11 mouse cellular contexts compared by ENCODE assay signal in genomic region chr5:31092231-31092975, GRCm38 (mm10). TPM values are rescaled to one million over a fixed set of nuclear protein-coding genes. Genes with fewer than 3 reads are reported as not detected.
DNase-seq lines count a peak whose midpoint lies in the region; ATAC-seq and TF ChIP-seq lines count a peak whose summit lies in the region.
"Had no signal": no experiment of that assay in that cellular context is flagged by ENCODE, and none has a peak within 500 bp of the region (broad histone marks: within the 10 kb centered on the region; RNA-seq: fewer than 3 reads in every experiment).

No protein-coding gene starts in this region.

- H3K9ac ChIP-seq in heart, embryonic 13.5 days, result peak overlapping the region; percentile 73
- H3K9ac ChIP-seq in intestine, embryonic 14.5 days (ENCODE audit: low read length), result no peak overlapping the region
- peak overlapping the region; percentile 70 for H3K9ac ChIP-seq in midbrain, embryonic 16.5 days (ENCODE audit: low read depth, low read length)

- peak overlapping the region; percentile 49 for H3K4me3 ChIP-seq in heart, embryonic 13.5 days
- peak overlapping the region; percentile 50 for H3K4me3 ChIP-seq in embryonic facial prominence, embryonic 10.5 days
- H3K4me3 ChIP-seq in intestine, embryonic 14.5 days (ENCODE audit: low read depth, low read length), result peak overlapping the region; percentile 39
- H3K4me3 ChIP-seq in midbrain, embryonic 16.5 days (ENCODE audit: low read depth, low read length), result peak overlapping the region; percentile 43
- no peak overlapping the region for H3K4me3 ChIP-seq in cerebellum, adult 2 months (replicated peaks; ENCODE audit: insufficient read depth, low read depth, low read length)

- TF ChIP-seq CTCF in cerebellum, adult 2 months (IDR thresholded peaks at IDR 0.05; ENCODE audit: borderline replicate concordance, insufficient read depth, low read depth, low read length), result no peak

- peaks cover 40% of the 10 kb centered on the region for H3K4me1 ChIP-seq in heart, embryonic 13.5 days
- H3K4me1 ChIP-seq in embryonic facial prominence, embryonic 10.5 days, result peaks cover 33% of the 10 kb centered on the region
- H3K4me1 ChIP-seq in intestine, embryonic 14.5 days (replicated peaks; ENCODE audit: control insufficient read depth, insufficient read depth, low read length), result peaks cover 16% of the 10 kb centered on the region; the same call in 1 of the 2 replicates
- H3K4me1 ChIP-seq in midbrain, embryonic 16.5 days (ENCODE audit: control insufficient read depth, insufficient read depth, low read length), result peaks cover 29% of the 10 kb centered on the region
- H3K4me1 ChIP-seq in cerebellum, adult 2 months (ENCODE audit: control insufficient read depth, insufficient read depth, low read length), result peaks cover 4% of the 10 kb centered on the region; the same call in 1 of the 2 replicates

- no peaks in the 10 kb centered on the region for H3K36me3 ChIP-seq in heart, embryonic 13.5 days
- H3K36me3 ChIP-seq in embryonic facial prominence, embryonic 10.5 days (replicated peaks), result no peaks in the 10 kb centered on the region
- H3K36me3 ChIP-seq in intestine, embryonic 14.5 days (ENCODE audit: control insufficient read depth, insufficient read depth, low read length), result no peaks in the 10 kb centered on the region
- no peaks in the 10 kb centered on the region for H3K36me3 ChIP-seq in midbrain, embryonic 16.5 days (ENCODE audit: control insufficient read depth, insufficient read depth, low read length)

- H3K4me2 ChIP-seq in heart, embryonic 13.5 days, result peak overlapping the region; percentile 74
- H3K4me2 ChIP-seq in intestine, embryonic 14.5 days (ENCODE audit: low read length), result peak overlapping the region; percentile 53
- peak overlapping the region; percentile 60 for H3K4me2 ChIP-seq in midbrain, embryonic 16.5 days (ENCODE audit: low read length)

- WGBS in heart, embryonic 13.5 days, result 3% methylated on average over 51 of the region's 53 CpGs
- 2% methylated on average over 53 of the region's 53 CpGs for WGBS in embryonic facial prominence, embryonic 10.5 days
- WGBS in intestine, embryonic 14.5 days, result 2% methylated on average over 53 of the region's 53 CpGs
- WGBS in midbrain, embryonic 16.5 days, result 2% methylated on average over 51 of the region's 53 CpGs
- WGBS in cerebellum, adult 2 months, result 7% methylated on average over 49 of the region's 53 CpGs

- H3K9me3 ChIP-seq in heart, embryonic 13.5 days, result no peaks in the 10 kb centered on the region
- H3K9me3 ChIP-seq in embryonic facial prominence, embryonic 10.5 days, result no peaks in the 10 kb centered on the region
- no peaks in the 10 kb centered on the region for H3K9me3 ChIP-seq in intestine, embryonic 14.5 days (ENCODE audit: control insufficient read depth, low read length)
- no peaks in the 10 kb centered on the region for H3K9me3 ChIP-seq in midbrain, embryonic 16.5 days (replicated peaks; ENCODE audit: control insufficient read depth, low read length, poor library complexity, severe bottlenecking)

- peaks cover 99% of the 10 kb centered on the region for H3K27me3 ChIP-seq in heart, embryonic 13.5 days (replicated peaks)
- H3K27me3 ChIP-seq in embryonic facial prominence, embryonic 10.5 days (replicated peaks; ENCODE audit: low read depth, poor library complexity, severe bottlenecking), result peaks cover 100% of the 10 kb centered on the region
- peaks cover 94% of the 10 kb centered on the region for H3K27me3 ChIP-seq in intestine, embryonic 14.5 days (replicated peaks; ENCODE audit: control insufficient read depth, insufficient read depth, low read length)
- peaks cover 58% of the 10 kb centered on the region for H3K27me3 ChIP-seq in midbrain, embryonic 16.5 days (ENCODE audit: control insufficient read depth, insufficient read depth, low read depth, low read length)
- peaks cover 6% of the 10 kb centered on the region; the same call in 1 of the 2 replicates for H3K27me3 ChIP-seq in cerebellum, adult 2 months (ENCODE audit: control insufficient read depth, insufficient read depth, low read length)

- TF ChIP-seq POLR2A in cerebellum, adult 2 months (IDR thresholded peaks at IDR 0.05; ENCODE audit: borderline replicate concordance, insufficient read depth, low read length), result no peak

- no peak for DNase-seq in heart, adult 8-10 months (ENCODE audit: low spot score)
- peak; percentile 25 for DNase-seq in embryonic facial prominence, embryonic 10.5 days (ENCODE audit: low spot score)
- peak; percentile 60 for DNase-seq in intestine, embryonic 14.5 days (ENCODE audit: low spot score)
- no peak for DNase-seq in MN1 (ENCODE audit: low spot score)
- no peak for DNase-seq in cerebellum, adult 2 months
- DNase-seq in adipocyte (ENCODE audit: low spot score), result no peak

- no peak for ATAC-seq in heart, embryonic 13.5 days (ENCODE audit: extremely low read depth, insufficient number of reproducible peaks, low FRiP score, low TSS enrichment)
- ATAC-seq in intestine, embryonic 14.5 days (replicated peaks; ENCODE audit: low FRiP score, low TSS enrichment, low read depth), result no peak
- ATAC-seq in midbrain, embryonic 16.5 days, result no peak

- no peak overlapping the region for H3K27ac ChIP-seq in heart, embryonic 13.5 days (replicated peaks)
- H3K27ac ChIP-seq in embryonic facial prominence, embryonic 10.5 days (replicated peaks), result no peak overlapping the region; the same call in 1 of the 2 replicates
- no peak overlapping the region for H3K27ac ChIP-seq in intestine, embryonic 14.5 days (ENCODE audit: low read depth)
- H3K27ac ChIP-seq in midbrain, embryonic 16.5 days (ENCODE audit: low read length), result no peak overlapping the region
- no peak overlapping the region for H3K27ac ChIP-seq in cerebellum, adult 2 months (ENCODE audit: insufficient read depth, low read length)

RNA-seq across cellular contexts. Expression of gene Dnajc5g, which starts 13.7 kb away (rescaled TPM):
- not detected in 2 replicates for polyA plus RNA-seq in heart, embryonic 13.5 days (2015; fragmentation: Nextera tagmentation; extraction: Ambion mirVana)
- not detected for total RNA-seq in heart, adult 8-10 months (2022)
- not detected in 2 replicates for polyA plus RNA-seq in embryonic facial prominence, embryonic 10.5 days (2016; fragmentation: Nextera tagmentation; extraction: Ambion mirVana)
- polyA plus RNA-seq in intestine, embryonic 14.5 days (2014; fragmentation: Nextera tagmentation; extraction: Ambion mirVana), result not detected in 2 replicates
- not detected in 2 replicates for polyA plus RNA-seq in midbrain, embryonic 16.5 days (2015; fragmentation: Nextera tagmentation; extraction: Ambion mirVana)
- not detected in 2 replicates for polyA plus RNA-seq in cerebellum, adult 2 months (2012; rRNA removed)
- total RNA-seq: CH12.LX; neutrophil, adult 5-6 weeks had no signal
- polyA plus RNA-seq: erythroblast, embryonic 14.5 days had no signal

RNA-seq across cellular contexts. Expression of gene Slc30a3, which starts 15.6 kb away (rescaled TPM):
- polyA plus RNA-seq in heart, embryonic 13.5 days (2015; fragmentation: Nextera tagmentation; extraction: Ambion mirVana), result 0.21 and 0.69 TPM in 2 replicates
- under 1 TPM in 1 of 4 experiments, not detected in 3; 0.16 TPM for total RNA-seq in heart, adult 8-10 months (2022)
- polyA plus RNA-seq in embryonic facial prominence, embryonic 10.5 days (2016; fragmentation: Nextera tagmentation; extraction: Ambion mirVana), result 0.59 and 0.85 TPM in 2 replicates
- polyA plus RNA-seq in intestine, embryonic 14.5 days (2014; fragmentation: Nextera tagmentation; extraction: Ambion mirVana), result 0.20 and 0.23 TPM in 2 replicates
- 15.6 and 18.0 TPM in 2 replicates for polyA plus RNA-seq in midbrain, embryonic 16.5 days (2015; fragmentation: Nextera tagmentation; extraction: Ambion mirVana)
- polyA plus RNA-seq in cerebellum, adult 2 months (2012; rRNA removed), result 19.7 and 23.5 TPM in 2 replicates
- total RNA-seq: CH12.LX; neutrophil, adult 5-6 weeks had no signal
- polyA plus RNA-seq: erythroblast, embryonic 14.5 days had no signal

RNA-seq across cellular contexts. Expression of gene Trim54, which starts 24.1 kb away (rescaled TPM):
- polyA plus RNA-seq in heart, embryonic 13.5 days (2015; fragmentation: Nextera tagmentation; extraction: Ambion mirVana), result 10.7 and 13.9 TPM in 2 replicates
- 100 to 1,000 TPM; 360 to 427 (median 392) TPM for total RNA-seq in heart, adult 8-10 months (2022)
- polyA plus RNA-seq in embryonic facial prominence, embryonic 10.5 days (2016; fragmentation: Nextera tagmentation; extraction: Ambion mirVana), result not detected in 2 replicates
- not detected in 2 replicates for polyA plus RNA-seq in intestine, embryonic 14.5 days (2014; fragmentation: Nextera tagmentation; extraction: Ambion mirVana)
- polyA plus RNA-seq in midbrain, embryonic 16.5 days (2015; fragmentation: Nextera tagmentation; extraction: Ambion mirVana), result not detected in 2 replicates
- polyA plus RNA-seq in cerebellum, adult 2 months (2012; rRNA removed), result not detected in 2 replicates
- total RNA-seq: CH12.LX; neutrophil, adult 5-6 weeks had no signal
- polyA plus RNA-seq: erythroblast, embryonic 14.5 days had no signal

RNA-seq across cellular contexts. Expression of gene Cad, which starts 37.8 kb away (rescaled TPM):
- polyA plus RNA-seq in heart, embryonic 13.5 days (2015; fragmentation: Nextera tagmentation; extraction: Ambion mirVana), result 17.8 and 20.9 TPM in 2 replicates
- total RNA-seq in heart, adult 8-10 months (2022), result 10 to 100 TPM; 13.0 to 17.3 (median 16.3) TPM
- polyA plus RNA-seq in embryonic facial prominence, embryonic 10.5 days (2016; fragmentation: Nextera tagmentation; extraction: Ambion mirVana), result 64.6 and 71.3 TPM in 2 replicates
- 31.2 and 32.4 TPM in 2 replicates for polyA plus RNA-seq in intestine, embryonic 14.5 days (2014; fragmentation: Nextera tagmentation; extraction: Ambion mirVana)
- polyA plus RNA-seq in midbrain, embryonic 16.5 days (2015; fragmentation: Nextera tagmentation; extraction: Ambion mirVana), result 14.5 and 14.8 TPM in 2 replicates
- polyA plus RNA-seq in cerebellum, adult 2 months (2012; rRNA removed), result 21.7 and 23.4 TPM in 2 replicates

RNA-seq across cellular contexts. Expression of gene Slc5a6, which starts 43.7 kb away (rescaled TPM):
- 6.9 and 7.2 TPM in 2 replicates for polyA plus RNA-seq in heart, embryonic 13.5 days (2015; fragmentation: Nextera tagmentation; extraction: Ambion mirVana)
- total RNA-seq in heart, adult 8-10 months (2022), result 10 to 100 TPM; 10.8 to 18.8 (median 12.4) TPM
- polyA plus RNA-seq in embryonic facial prominence, embryonic 10.5 days (2016; fragmentation: Nextera tagmentation; extraction: Ambion mirVana), result 9.9 and 12.2 TPM in 2 replicates
- 12.2 and 12.3 TPM in 2 replicates for polyA plus RNA-seq in intestine, embryonic 14.5 days (2014; fragmentation: Nextera tagmentation; extraction: Ambion mirVana)
- 29.4 and 30.3 TPM in 2 replicates for polyA plus RNA-seq in midbrain, embryonic 16.5 days (2015; fragmentation: Nextera tagmentation; extraction: Ambion mirVana)
- 45.1 and 49.6 TPM in 2 replicates for polyA plus RNA-seq in cerebellum, adult 2 months (2012; rRNA removed)

Comparison
In these comparisons a context has a peak if more than half of its experiments do, and no peak if none do; other contexts are left out.
1. DNase-seq: peak in embryonic facial prominence, embryonic 10.5 days (single experiment) and intestine, embryonic 14.5 days (single experiment); none in heart, adult 8-10 months (single experiment), MN1 (single experiment), cerebellum, adult 2 months (0 of 2) and adipocyte (single experiment).
2. RNA of gene Trim54, which starts 24.1 kb away (polyA plus RNA-seq): 10.7 to 13.9 TPM in heart, embryonic 13.5 days; not detected in intestine, embryonic 14.5 days, not detected in embryonic facial prominence, embryonic 10.5 days, not detected in cerebellum, adult 2 months and not detected in midbrain, embryonic 16.5 days; every median in the first group is over 10 times any median in the second.
3. Peak in every context shown above with its lines, with median percentiles within 50 percentile points of each other: H3K4me2 ChIP-seq.